Mouse (Mus musculus): ENCODE measurements at regions not wholly inside any gene's neighbourhood (a gene's known extent, or its start where the extent isn't known, plus 50 kb on each side); places are given as distances from the start of the nearest gene placed in this dataset.

- TF ChIP-seq CTCF (IDR thresholded peaks at IDR 0.05; ENCODE audit: borderline replicate concordance, control insufficient read depth, extremely low read depth, insufficient read depth, low read length, poor library complexity) (no peak), POLR2A (IDR thresholded peaks at IDR 0.05; ENCODE audit: control insufficient read depth, extremely low read depth, insufficient read depth, low read length, poor library complexity) (no peak)
Measured at GRCm38 (mm10) chr11:31753211-31753610, 81.5 kb upstream of the Bod1 start.
